Mouse (Mus musculus) heart, embryonic 11.5 days (tissue): ENCODE measurements around the gene Olfr781. TPM values are rescaled to one million over a fixed set of nuclear protein-coding genes. Genes with fewer than 3 reads are reported as not detected.

Experiments used
- polyA plus RNA-seq: library from polyadenylated mRNA; unstranded; fragments of >200 nt; fragmentation: Nextera tagmentation; extraction: Ambion mirVana; gene quantifications from 2 replicates; pipeline ENCODE4 v1.2.1, GENCODE M21; 2014

Gene Olfr781
- polyA plus RNA-seq, 1 experiment from 2014 or later: not detected

Other genes with a start within 250 kb of the Olfr781 start
- not detected in 2 replicates for gene Olfr767, start 245.9 kb upstream of the Olfr781 start, polyA plus RNA-seq
- not detected in 2 replicates for gene Olfr768, start 229.5 kb upstream of the Olfr781 start, polyA plus RNA-seq
- not detected in 2 replicates for gene Olfr769, start 211.0 kb upstream of the Olfr781 start, polyA plus RNA-seq
- gene Olfr770, start 189.9 kb upstream of the Olfr781 start, polyA plus RNA-seq: not detected in 2 replicates
- not detected in 2 replicates for gene Olfr771, start 164.1 kb upstream of the Olfr781 start, polyA plus RNA-seq
- not detected in 2 replicates for gene Olfr772, start 150.9 kb upstream of the Olfr781 start, polyA plus RNA-seq
- gene Olfr773, start 141.4 kb upstream of the Olfr781 start, polyA plus RNA-seq: not detected in 2 replicates
- not detected in 2 replicates for gene Olfr774, start 92.7 kb upstream of the Olfr781 start, polyA plus RNA-seq
- not detected in 2 replicates for gene Olfr775, start 80.4 kb upstream of the Olfr781 start, polyA plus RNA-seq
- gene Olfr776, start 69.7 kb upstream of the Olfr781 start, polyA plus RNA-seq: not detected in 2 replicates
- gene Olfr777, start 57.4 kb upstream of the Olfr781 start, polyA plus RNA-seq: not detected in 2 replicates
- gene Olfr780, start 10.7 kb upstream of the Olfr781 start, polyA plus RNA-seq: not detected in 2 replicates
- gene Olfr782, start 20.0 kb downstream of the Olfr781 start, polyA plus RNA-seq: not detected in 2 replicates
- not detected in 2 replicates for gene Olfr784, start 55.2 kb downstream of the Olfr781 start, polyA plus RNA-seq
- gene Olfr785, start 76.6 kb downstream of the Olfr781 start, polyA plus RNA-seq: not detected in 2 replicates
- not detected in 2 replicates for gene Olfr786, start 98.5 kb downstream of the Olfr781 start, polyA plus RNA-seq
- not detected in 2 replicates for gene Olfr787, start 133.0 kb downstream of the Olfr781 start, polyA plus RNA-seq
- not detected in 2 replicates for gene Olfr788, start 142.1 kb downstream of the Olfr781 start, polyA plus RNA-seq
- gene Olfr789, start 155.9 kb downstream of the Olfr781 start, polyA plus RNA-seq: not detected in 2 replicates
- gene Olfr790, start 169.6 kb downstream of the Olfr781 start, polyA plus RNA-seq: not detected in 2 replicates
- gene Olfr791, start 192.9 kb downstream of the Olfr781 start, polyA plus RNA-seq: not detected in 2 replicates
- not detected in 2 replicates for gene Olfr792, start 210.3 kb downstream of the Olfr781 start, polyA plus RNA-seq
- gene Olfr794, start 238.8 kb downstream of the Olfr781 start, polyA plus RNA-seq: not detected in 2 replicates